Mouse (Mus musculus) hindbrain, embryonic 14.5 days (tissue): ENCODE results near the gene Nanos2. TPM values are rescaled to one million over a fixed set of nuclear protein-coding genes. Genes with fewer than 3 reads are reported as not detected.

Source experiments
- ATAC-seq: fragments of 200-750 bp; cut with Nextera tagmentation; 2 replicates; pipeline ENCODE4 v1.8.0; 2017; ENCODE audit warnings: moderate number of reproducible peaks, mild to moderate bottlenecking, moderate TSS enrichment, moderate library complexity; ENCODE audit not compliant: low FRiP score
- DNase-seq: peaks from one replicate; pipeline ENCODE4 v3.0.0-alpha.2; 2015; ENCODE audit warnings: low spot score
- H3K27ac ChIP-seq: fragments of 300-500 bp; sonication (generic); 2 replicates; pipeline ENCODE4 v1.5.1; 2014; ENCODE audit warnings: mild to moderate bottlenecking, moderate library complexity
- H3K27me3 ChIP-seq: fragments of 300-500 bp; sonication (generic); 2 replicates; pipeline ENCODE4 v1.6.1; 2014; ENCODE audit warnings: mild to moderate bottlenecking, low read length, mixed read lengths; ENCODE audit not compliant: control insufficient read depth, insufficient read depth
- H3K36me3 ChIP-seq: fragments of 300-500 bp; sonication (generic); replicated peaks from 2 replicates; pipeline ENCODE4 v1.6.1; 2014; ENCODE audit not compliant: control insufficient read depth, insufficient read depth
- H3K4me1 ChIP-seq: fragments of 300-500 bp; sonication (generic); replicated peaks from 2 replicates; pipeline ENCODE4 v1.6.1; 2014; ENCODE audit warnings: antibody characterized with exemption, low read length, mixed read lengths; ENCODE audit not compliant: control insufficient read depth, insufficient read depth
- H3K4me2 ChIP-seq: fragments of 300-500 bp; sonication (generic); replicated peaks from 2 replicates; pipeline ENCODE4 v1.6.1; 2014; ENCODE audit warnings: mild to moderate bottlenecking, moderate library complexity
- H3K4me3 ChIP-seq: fragments of 300-500 bp; sonication (generic); replicated peaks from 2 replicates; pipeline ENCODE4 v1.5.1; 2014; ENCODE audit warnings: mild to moderate bottlenecking, low read length
- H3K9ac ChIP-seq: fragments of 300-500 bp; sonication (generic); 2 replicates; pipeline ENCODE4 v1.6.1; 2014
- H3K9me3 ChIP-seq: fragments of 300-500 bp; sonication (generic); 2 replicates; pipeline ENCODE4 v1.6.1; 2016; ENCODE audit warnings: low read length; ENCODE audit not compliant: control insufficient read depth
- WGBS: fragments of 180-500 bp; shearing (Covaris S2); extraction: QIAGEN DNeasy Blood & Tissue Kit; methylation state at CpG from one replicate; pipeline ENCODE4 v1.1.7; 2014; 5-methylcytosine and 5-hydroxymethylcytosine counted together
- polyA plus RNA-seq: library from polyadenylated mRNA; unstranded; fragments of >200 nt; fragmentation: Nextera tagmentation; extraction: Ambion mirVana; gene quantifications from 2 replicates; pipeline ENCODE4 v1.2.1, GENCODE M21; 2014

The Nanos2 gene
- polyA plus RNA-seq, 1 experiment from 2014 or later = 0.52 TPM

DNA sequence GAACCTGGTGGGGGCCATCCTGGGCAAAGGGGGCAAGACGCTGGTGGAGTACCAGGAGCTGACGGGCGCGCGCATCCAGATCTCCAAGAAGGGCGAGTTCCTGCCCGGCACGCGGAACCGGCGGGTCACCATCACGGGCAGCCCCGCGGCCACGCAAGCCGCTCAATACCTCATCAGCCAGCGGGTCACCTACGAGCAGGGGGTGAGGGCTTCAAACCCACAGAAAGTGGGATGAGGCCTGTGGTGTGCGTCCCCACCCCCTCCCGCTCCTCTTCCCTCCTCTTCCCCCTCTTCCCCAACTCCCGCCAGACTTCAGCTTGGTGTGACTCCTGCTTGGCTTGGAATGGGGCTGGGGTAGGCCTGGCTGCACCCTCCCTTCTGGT is 28.8 kb upstream of the Nanos2 start:
- H3K9ac ChIP-seq = peak overlapping the region; percentile 53
- no peaks in the 10 kb centered on the region for H3K27me3 ChIP-seq
- WGBS = 3% methylated on average over 20 of the region's 21 CpGs
- peaks cover 49% of the 10 kb centered on the region for H3K36me3 ChIP-seq
- H3K9me3 ChIP-seq = no peaks in the 10 kb centered on the region
- peak; percentile 9; the same call in 1 of the 2 replicates for ATAC-seq
- H3K4me2 ChIP-seq = peak overlapping the region; percentile 54
- peak overlapping the region; percentile 51; the same call in 1 of the 2 replicates for H3K27ac ChIP-seq
- H3K4me1 ChIP-seq = peaks cover 31% of the 10 kb centered on the region
- H3K4me3 ChIP-seq = peak overlapping the region; percentile 31
- no peak for DNase-seq

DNA sequence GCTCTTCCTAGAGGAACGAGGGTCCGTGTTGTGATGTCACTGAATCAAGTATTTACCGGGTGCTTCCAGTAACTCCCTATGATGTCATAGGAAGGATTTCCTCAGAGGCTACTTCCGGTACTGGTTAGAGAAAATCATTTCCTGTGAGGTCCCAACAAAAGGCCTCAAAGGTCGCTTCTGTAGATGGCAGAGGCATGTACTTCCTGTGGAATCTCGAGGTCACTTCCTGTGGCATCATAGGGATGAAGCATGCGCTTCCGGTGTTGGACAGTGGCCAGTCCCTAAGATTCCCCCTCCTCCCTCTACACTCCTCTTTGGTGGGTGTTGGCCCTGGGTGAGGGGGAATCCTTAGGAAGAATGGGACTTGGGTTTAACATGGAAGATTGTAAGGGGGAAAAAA is 27.8 kb upstream of the Nanos2 start:
- 61% methylated on average over 8 of the region's 8 CpGs for WGBS
- DNase-seq (no peak), ATAC-seq (no peak)
- Histone ChIP-seq H3K9ac (no peak overlapping the region), H3K27me3 (no peaks in the 10 kb centered on the region), H3K9me3 (no peaks in the 10 kb centered on the region), H3K27ac (no peak overlapping the region), H3K4me1 (peaks cover 37% of the 10 kb centered on the region), H3K4me3 (no peak overlapping the region), H3K4me2 (no peak overlapping the region), H3K36me3 (peaks cover 38% of the 10 kb centered on the region)

DNA sequence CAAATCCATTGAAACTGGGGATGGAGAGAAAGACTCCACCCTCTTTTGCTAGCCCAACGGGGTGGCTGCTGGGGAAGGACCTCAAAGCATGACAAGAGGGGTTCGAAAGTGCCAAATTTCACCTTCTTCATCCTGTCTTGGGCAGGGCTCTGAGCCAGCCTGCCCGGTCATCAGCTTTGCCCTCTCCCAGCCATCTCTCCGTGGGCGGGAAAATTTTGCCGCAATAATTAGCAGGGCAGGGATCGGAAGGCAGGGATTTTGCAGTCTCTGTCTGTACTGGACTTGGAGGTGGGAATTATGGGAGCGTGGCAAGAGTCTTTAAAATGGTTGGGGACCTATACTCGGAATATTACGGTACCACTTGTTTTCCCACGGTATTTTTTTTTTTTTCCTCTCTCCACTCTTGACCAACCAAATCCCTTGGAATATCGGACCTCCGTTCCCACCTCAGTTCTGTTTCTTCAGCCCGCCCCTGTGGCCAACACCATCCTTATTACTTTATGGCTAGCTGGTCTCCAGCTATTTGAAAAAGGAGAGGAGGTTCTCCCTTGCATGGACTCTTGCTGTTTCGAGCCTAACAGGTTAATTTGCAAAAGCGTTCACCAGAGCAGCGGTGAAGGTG is 24.9 kb upstream of the Nanos2 start:
- Histone ChIP-seq H3K4me3 (no peak overlapping the region; the same call in 1 of the 2 replicates), H3K27me3 (no peaks in the 10 kb centered on the region), H3K36me3 (peaks cover 23% of the 10 kb centered on the region; the same call in 1 of the 2 replicates), H3K9me3 (no peaks in the 10 kb centered on the region), H3K9ac (peak overlapping the region; percentile 42), H3K4me1 (peaks cover 35% of the 10 kb centered on the region), H3K27ac (no peak overlapping the region), H3K4me2 (peak overlapping the region; percentile 46)
- ATAC-seq (no peak), DNase-seq (no peak)
- 3% methylated on average over 17 of the region's 17 CpGs for WGBS

DNA sequence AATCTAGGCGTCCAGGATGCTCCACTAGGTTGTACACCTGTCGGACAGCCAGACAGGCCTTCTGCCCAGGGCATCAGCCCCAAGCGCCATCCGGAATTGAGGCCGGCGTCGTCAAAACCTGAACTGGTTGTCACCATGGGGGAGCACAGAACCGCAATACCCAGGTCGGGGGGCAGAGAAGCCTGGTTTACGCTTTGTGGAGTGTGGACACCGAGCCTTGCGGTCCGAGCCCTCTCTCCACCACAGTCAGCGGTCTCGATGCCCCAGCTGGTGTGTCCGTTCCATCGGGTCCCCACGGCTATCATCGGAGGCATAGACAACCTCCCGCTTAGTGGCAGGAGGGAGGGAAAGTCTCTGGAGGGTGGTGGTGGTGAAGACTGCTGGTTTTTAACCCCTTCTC is 24.4 kb upstream of the Nanos2 start:
- 1% methylated on average over 20 of the region's 20 CpGs for WGBS
- H3K9ac ChIP-seq = peak overlapping the region; percentile 42
- peaks cover 18% of the 10 kb centered on the region; the same call in 1 of the 2 replicates for H3K36me3 ChIP-seq
- H3K27ac ChIP-seq = no peak overlapping the region
- peaks cover 30% of the 10 kb centered on the region for H3K4me1 ChIP-seq
- DNase-seq (no peak), ATAC-seq (no peak)
- no peaks in the 10 kb centered on the region for H3K27me3 ChIP-seq
- peak overlapping the region; percentile 46 for H3K4me2 ChIP-seq
- H3K4me3 ChIP-seq = no peak overlapping the region; the same call in 1 of the 2 replicates
- H3K9me3 ChIP-seq = no peaks in the 10 kb centered on the region

DNA sequence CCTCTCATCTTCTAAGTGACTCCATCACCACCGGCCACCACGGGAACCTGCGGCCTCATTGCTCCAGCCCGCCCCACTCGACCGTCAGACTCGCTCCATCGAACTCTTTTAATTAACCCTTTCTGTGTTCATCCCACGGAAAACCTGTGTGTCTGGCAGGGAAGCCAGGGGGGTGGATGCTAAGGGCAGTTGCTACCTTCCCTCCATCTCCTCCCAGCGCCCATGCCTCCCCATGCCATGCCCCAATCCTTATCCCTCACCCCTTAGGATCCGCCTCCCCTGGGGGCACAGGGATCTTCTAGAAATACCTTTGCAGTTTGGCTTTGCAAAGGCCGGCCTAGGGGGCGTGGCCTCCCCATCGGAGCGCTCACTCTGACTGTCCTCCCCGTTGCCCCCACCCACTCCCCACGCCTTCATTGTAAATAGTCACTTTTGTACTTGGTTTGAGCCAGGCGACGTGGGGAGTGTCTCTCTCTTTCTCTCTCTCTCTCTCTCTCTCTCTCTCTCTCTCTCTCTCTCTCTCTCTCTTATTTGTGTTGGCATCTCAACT is 23.8 kb upstream of the Nanos2 start:
- H3K9me3 ChIP-seq = no peaks in the 10 kb centered on the region
- no peak overlapping the region for H3K4me3 ChIP-seq
- H3K27ac ChIP-seq = no peak overlapping the region
- H3K4me2 ChIP-seq = peak overlapping the region; percentile 46
- DNase-seq = no peak
- H3K27me3 ChIP-seq = no peaks in the 10 kb centered on the region
- peaks cover 30% of the 10 kb centered on the region for H3K4me1 ChIP-seq
- peaks cover 12% of the 10 kb centered on the region; the same call in 1 of the 2 replicates for H3K36me3 ChIP-seq
- no peak overlapping the region for H3K9ac ChIP-seq
- 4% methylated on average over 19 of the region's 19 CpGs for WGBS
- ATAC-seq = no peak

DNA sequence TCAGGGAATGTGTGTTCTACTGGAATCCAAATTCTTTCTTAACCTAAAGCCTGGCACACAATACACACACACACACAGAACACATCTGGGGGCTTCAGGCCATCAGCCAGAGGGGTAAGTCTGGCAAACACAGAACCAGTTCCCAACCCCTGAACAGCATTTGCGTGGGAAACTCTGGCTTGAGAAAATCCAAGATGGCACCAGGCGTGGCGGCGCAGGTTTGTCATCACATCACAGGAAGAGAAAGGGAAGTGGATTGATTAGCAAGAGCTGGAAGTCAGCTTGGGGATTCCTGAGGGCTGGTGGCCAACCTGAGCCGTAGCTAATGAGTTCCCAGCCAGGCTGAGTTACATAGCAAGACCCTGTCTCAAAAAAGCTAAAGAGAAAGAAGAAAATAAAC is 21.9 kb upstream of the Nanos2 start:
- Histone ChIP-seq H3K4me2 (no peak overlapping the region), H3K9me3 (no peaks in the 10 kb centered on the region), H3K27me3 (no peaks in the 10 kb centered on the region), H3K4me1 (peaks cover 26% of the 10 kb centered on the region), H3K9ac (no peak overlapping the region), H3K4me3 (no peak overlapping the region), H3K36me3 (no peaks in the 10 kb centered on the region), H3K27ac (no peak overlapping the region)
- 82% methylated on average over 5 of the region's 5 CpGs for WGBS
- no peak for DNase-seq
- ATAC-seq = no peak

DNA sequence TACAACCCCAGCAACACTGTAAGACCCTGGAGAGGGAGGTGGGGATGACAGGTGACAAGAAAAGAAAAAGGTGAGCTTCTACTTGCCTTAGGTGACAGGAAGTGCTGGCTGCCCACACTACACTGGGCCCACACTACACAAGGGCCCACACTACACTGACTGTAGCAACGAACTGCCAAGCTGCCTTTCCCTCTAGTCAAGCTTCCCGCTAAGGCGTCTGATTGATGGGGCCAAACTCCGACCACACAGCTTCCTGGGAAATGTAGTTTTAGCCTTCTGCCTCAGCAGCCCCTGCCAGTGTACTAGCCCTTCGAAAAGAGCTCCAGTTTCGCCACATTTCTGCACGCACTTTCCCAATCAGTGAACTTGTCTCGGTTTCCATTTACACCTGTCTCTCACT is 19.6 kb upstream of the Nanos2 start:
- Histone ChIP-seq H3K4me2 (no peak overlapping the region), H3K27me3 (no peaks in the 10 kb centered on the region), H3K9me3 (no peaks in the 10 kb centered on the region), H3K4me1 (peaks cover 14% of the 10 kb centered on the region), H3K9ac (no peak overlapping the region), H3K27ac (0 out of 2 replicates have a peak overlapping the region, but pooled peaks have one; percentile 45), H3K36me3 (no peaks in the 10 kb centered on the region), H3K4me3 (no peak overlapping the region)
- peak; percentile 44 for ATAC-seq
- 11% methylated on average over 8 of the region's 8 CpGs for WGBS
- DNase-seq = peak; percentile 68

DNA sequence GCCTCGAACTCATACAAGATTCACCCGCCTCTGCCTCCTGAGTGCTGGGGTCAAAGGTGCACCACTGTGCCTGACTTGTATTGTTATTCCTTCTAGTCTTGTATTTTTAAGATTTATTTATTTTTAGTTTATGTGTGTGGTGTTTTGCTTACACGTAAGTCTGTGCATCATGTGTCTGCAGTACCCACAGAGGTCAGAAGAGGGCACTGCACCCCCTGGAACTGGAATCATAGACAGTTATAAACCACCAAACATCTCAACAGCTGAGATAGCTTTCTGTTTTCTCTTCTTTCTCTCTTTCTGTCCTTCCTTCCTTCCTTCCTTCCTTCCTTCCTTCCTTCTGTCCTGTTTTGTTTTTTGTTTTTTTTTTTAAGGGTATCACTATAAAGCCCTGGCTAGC is 16.2 kb upstream of the Nanos2 start:
- Histone ChIP-seq H3K27me3 (no peaks in the 10 kb centered on the region), H3K27ac (no peak overlapping the region), H3K4me2 (no peak overlapping the region), H3K36me3 (no peaks in the 10 kb centered on the region), H3K4me1 (no peaks in the 10 kb centered on the region), H3K9me3 (no peaks in the 10 kb centered on the region), H3K9ac (no peak overlapping the region), H3K4me3 (no peak overlapping the region)
- 87% methylated on average over 3 of the region's 3 CpGs for WGBS
- DNase-seq (no peak), ATAC-seq (no peak)

DNA sequence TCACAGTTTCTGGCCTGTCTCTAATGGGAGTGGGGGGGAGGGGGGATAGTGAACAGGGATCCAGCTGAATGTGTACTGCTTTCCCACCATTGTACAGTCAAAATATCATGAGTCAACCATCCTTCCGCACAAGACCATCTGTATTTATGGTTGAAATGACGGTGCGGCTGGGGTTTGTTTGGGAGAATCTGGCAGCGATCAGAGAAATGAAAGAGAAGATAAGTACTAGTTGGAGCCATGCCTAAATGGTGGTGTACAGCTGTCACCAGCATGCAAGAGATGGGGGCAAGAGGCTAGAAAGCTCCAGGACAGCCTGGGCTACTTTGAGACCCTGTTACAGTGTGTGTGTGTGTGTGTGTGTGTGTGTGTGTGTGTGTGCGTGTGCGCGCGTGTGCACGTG is 8.8 kb upstream of the Nanos2 start:
- H3K4me3 ChIP-seq = no peak overlapping the region
- ATAC-seq = no peak
- DNase-seq = no peak
- no peak overlapping the region for H3K4me2 ChIP-seq
- no peaks in the 10 kb centered on the region for H3K36me3 ChIP-seq
- H3K27ac ChIP-seq = no peak overlapping the region
- no peaks in the 10 kb centered on the region for H3K27me3 ChIP-seq
- H3K9me3 ChIP-seq = no peaks in the 10 kb centered on the region
- no peaks in the 10 kb centered on the region for H3K4me1 ChIP-seq
- whole genome bisulfite sequencing = 92% methylated on average over 9 of the region's 9 CpGs
- no peak overlapping the region for H3K9ac ChIP-seq
